Mouse (Mus musculus): ENCODE results near the gene AC109138.7.

DNA sequence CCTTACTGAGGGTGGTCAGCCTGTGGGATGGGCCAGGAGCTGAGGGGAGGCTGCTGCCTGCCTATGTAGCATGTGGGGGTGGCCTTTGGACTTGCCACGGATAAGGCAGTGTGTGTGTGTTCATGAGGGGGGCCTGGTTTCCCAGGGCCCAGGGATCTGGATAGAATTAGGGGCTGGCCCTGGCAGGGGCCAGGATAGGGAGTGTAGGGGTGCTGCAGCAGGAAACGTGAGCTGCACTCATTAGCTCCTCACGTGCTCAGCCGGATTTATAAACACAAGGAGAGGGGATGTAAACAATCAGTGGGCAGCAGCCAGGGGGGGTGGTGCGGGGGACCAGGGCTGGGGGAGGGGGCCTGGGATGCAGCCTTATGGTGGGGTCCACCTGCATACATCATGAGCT, 3.0 kb downstream of the AC109138.7 start:
- TF ChIP-seq MAX (IDR thresholded peaks at IDR 0.05) (no peak), CTCF (IDR thresholded peaks at IDR 0.05; ENCODE audit: control insufficient read depth, insufficient read depth, insufficient read length) (no peak), USF1 (IDR thresholded peaks at IDR 0.05; ENCODE audit: low read depth) (no peak), MYOG (IDR thresholded peaks at IDR 0.05; ENCODE audit: control insufficient read depth, extremely low read depth, insufficient read length) (no peak), CEBPB (IDR thresholded peaks at IDR 0.05; ENCODE audit: low read depth) (no peak)
